Mouse (Mus musculus): ENCODE measurements around the gene Prrc2a. TPM values are rescaled to one million over a fixed set of nuclear protein-coding genes. Genes with fewer than 3 reads are reported as not detected.

Prrc2a gene
- polyA plus RNA-seq, 1 experiment: 352 TPM

DNA sequence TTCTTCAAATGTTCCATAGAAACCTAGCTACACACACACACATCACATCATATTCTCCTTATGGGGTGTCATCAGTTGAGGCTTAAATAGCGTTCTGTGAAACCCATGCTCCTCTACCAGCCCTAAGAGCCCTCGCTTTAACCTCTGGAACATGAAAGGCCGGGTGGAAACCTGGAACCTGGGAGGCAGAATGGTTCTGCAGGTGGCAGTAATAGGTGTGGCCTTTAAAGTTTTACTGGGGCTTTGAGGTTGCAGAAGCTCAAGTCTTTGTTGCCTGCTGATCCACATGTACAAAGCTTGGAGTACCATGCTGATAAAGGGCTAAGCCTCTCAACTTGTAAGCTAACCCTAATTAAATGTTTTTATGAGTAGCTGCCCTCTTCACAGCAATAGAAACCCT lies 17.3 kb downstream of the Prrc2a start:
- WGBS: 54% methylated on average over 3 of the region's 3 CpGs
- TF ChIP-seq POLR2A (IDR thresholded peaks at IDR 0.05; ENCODE audit: low read depth, low read length): no peak
- TF ChIP-seq CTCF (IDR thresholded peaks at IDR 0.05; ENCODE audit: extremely low read depth, insufficient read length, insufficient replicate concordance, low read depth, low read length): no peak
- H3K4me3 ChIP-seq (ENCODE audit: low read depth, low read length): no peak overlapping the region
- no peak overlapping the region for H3K27ac ChIP-seq (ENCODE audit: insufficient read depth, low read depth, low read length)
- H3K4me1 ChIP-seq (ENCODE audit: control insufficient read depth, insufficient read depth, insufficient read length, low read length): no peaks in the 10 kb centered on the region
- H3K27me3 ChIP-seq (ENCODE audit: control insufficient read depth, insufficient read depth, low read length): no peaks in the 10 kb centered on the region
- H3K36me3 ChIP-seq (ENCODE audit: control insufficient read depth, insufficient read depth, low read length): peaks cover 89% of the 10 kb centered on the region

DNA sequence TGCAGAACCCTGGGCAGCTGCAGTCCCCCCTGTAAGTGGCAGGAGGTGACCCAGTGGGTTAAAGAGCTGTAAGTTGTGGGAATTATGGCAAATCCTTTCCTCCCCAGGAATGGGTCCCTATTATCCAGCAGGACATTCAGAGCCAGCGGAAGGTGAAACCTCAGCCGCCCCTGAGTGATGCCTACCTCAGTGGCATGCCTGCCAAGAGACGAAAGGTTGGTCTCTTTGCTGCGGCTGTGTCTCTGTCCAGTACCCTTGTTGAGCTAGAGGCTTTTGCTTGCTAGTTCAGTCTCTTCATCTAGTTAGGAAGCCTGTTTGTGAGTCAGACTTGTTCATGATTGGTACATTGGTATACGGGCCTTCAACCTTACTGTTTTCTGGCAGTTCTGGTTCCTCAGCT lies 18.6 kb downstream of the Prrc2a start:
- Histone ChIP-seq H3K4me3 (ENCODE audit: low read depth, low read length) (no peak overlapping the region), H3K27ac (ENCODE audit: insufficient read depth, low read depth, low read length) (no peak overlapping the region), H3K27me3 (ENCODE audit: control insufficient read depth, insufficient read depth, low read length) (no peaks in the 10 kb centered on the region), H3K36me3 (ENCODE audit: control insufficient read depth, insufficient read depth, low read length) (peaks cover 90% of the 10 kb centered on the region), H3K4me1 (ENCODE audit: control insufficient read depth, insufficient read depth, insufficient read length, low read length) (no peaks in the 10 kb centered on the region)
- 80% methylated on average over 5 of the region's 5 CpGs for WGBS
- TF ChIP-seq CTCF (IDR thresholded peaks at IDR 0.05; ENCODE audit: extremely low read depth, insufficient read length, insufficient replicate concordance, low read depth, low read length): no peak
- TF ChIP-seq POLR2A (IDR thresholded peaks at IDR 0.05; ENCODE audit: low read depth, low read length): no peak

DNA sequence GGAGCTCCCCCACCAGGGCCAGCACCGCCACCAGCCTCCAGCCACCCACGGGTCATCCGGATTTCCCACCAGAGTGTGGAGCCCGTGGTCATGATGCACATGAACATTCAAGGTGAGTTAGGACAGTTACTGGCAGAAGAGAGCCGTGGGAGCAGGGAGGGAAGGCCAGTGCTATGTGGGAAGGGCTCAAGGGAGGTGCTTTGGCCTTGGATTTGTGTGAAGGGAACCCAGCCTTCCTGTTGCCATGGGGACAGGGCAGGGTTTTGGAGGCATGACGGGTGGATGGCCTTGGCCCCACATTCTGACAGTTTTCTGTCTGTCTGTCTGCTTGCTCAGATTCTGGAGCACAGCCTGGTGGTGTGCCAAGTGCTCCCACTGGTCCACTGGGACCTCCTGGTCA lies 22.7 kb downstream of the Prrc2a start:
- peaks cover 83% of the 10 kb centered on the region for H3K36me3 ChIP-seq (ENCODE audit: control insufficient read depth, insufficient read depth, low read length)
- no peaks in the 10 kb centered on the region for H3K27me3 ChIP-seq (ENCODE audit: control insufficient read depth, insufficient read depth, low read length)
- 83% methylated on average over 6 of the region's 6 CpGs for WGBS
- H3K4me3 ChIP-seq (ENCODE audit: low read depth, low read length): no peak overlapping the region
- H3K4me1 ChIP-seq (ENCODE audit: control insufficient read depth, insufficient read depth, insufficient read length, low read length): 0 out of 2 replicates have a peak, but pooled peaks cover 2% of the 10 kb centered on the region
- no peak for TF ChIP-seq POLR2A (IDR thresholded peaks at IDR 0.05; ENCODE audit: low read depth, low read length)
- TF ChIP-seq CTCF (IDR thresholded peaks at IDR 0.05; ENCODE audit: extremely low read depth, insufficient read length, insufficient replicate concordance, low read depth, low read length): no peak
- no peak overlapping the region for H3K27ac ChIP-seq (ENCODE audit: insufficient read depth, low read depth, low read length)

DNA sequence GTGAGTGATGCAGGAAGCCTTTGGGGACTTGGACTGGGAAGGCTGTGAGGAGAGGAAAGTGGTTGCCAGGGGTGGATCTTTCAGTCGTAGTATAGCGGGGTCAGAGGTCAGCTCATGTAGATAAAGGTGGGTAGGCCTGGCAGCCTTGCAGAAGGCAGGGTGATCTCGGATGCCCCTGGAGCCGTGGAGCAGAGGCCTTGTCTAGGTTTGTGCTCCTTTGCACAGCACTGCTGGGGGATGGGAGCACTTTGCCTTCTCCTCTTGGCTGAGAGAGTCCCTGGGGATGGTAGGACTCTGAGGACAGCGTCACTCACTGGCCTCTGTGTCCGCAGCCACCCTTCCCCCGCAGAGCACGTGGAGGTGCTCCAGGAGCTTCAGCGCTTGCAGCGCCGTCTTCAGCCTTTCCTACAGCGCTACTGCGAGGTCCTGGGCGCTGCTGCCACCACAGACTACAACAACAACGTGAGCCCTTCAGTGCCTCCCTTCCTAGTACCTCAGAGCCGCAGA lies 24.2 kb downstream of the Prrc2a start:
- Histone ChIP-seq H3K4me3 (ENCODE audit: low read depth, low read length) (no peak overlapping the region), H3K36me3 (ENCODE audit: control insufficient read depth, insufficient read depth, low read length) (peaks cover 68% of the 10 kb centered on the region), H3K27ac (ENCODE audit: insufficient read depth, low read depth, low read length) (no peak overlapping the region), H3K4me1 (ENCODE audit: control insufficient read depth, insufficient read depth, insufficient read length, low read length) (peaks cover 4% of the 10 kb centered on the region; the same call in 1 of the 2 replicates), H3K27me3 (ENCODE audit: control insufficient read depth, insufficient read depth, low read length) (no peaks in the 10 kb centered on the region)
- 73% methylated on average over 16 of the region's 16 CpGs for WGBS
- TF ChIP-seq CTCF (IDR thresholded peaks at IDR 0.05; ENCODE audit: extremely low read depth, insufficient read length, insufficient replicate concordance, low read depth, low read length) (no peak), POLR2A (IDR thresholded peaks at IDR 0.05; ENCODE audit: low read depth, low read length) (no peak)

DNA sequence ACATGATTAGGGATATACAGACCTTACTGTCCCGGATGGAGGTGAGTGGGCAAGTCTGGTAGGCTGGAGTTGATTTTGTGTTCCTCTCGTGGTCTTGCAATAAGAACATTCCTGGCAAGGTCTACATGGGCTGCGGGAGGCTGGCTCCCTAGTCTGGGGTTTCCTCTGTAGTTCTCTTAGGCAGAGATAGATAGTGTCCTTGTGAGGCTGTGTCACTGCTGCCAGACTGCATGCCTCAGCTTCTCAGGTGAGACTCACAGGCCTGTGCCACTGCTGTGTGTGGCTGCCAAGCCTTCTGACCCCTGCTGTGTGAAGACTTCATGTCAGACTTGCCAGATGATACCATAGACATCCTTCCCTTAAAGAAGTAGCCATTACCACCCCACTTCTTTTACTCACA lies 25.4 kb downstream of the Prrc2a start:
- H3K36me3 ChIP-seq (ENCODE audit: control insufficient read depth, insufficient read depth, low read length): peaks cover 56% of the 10 kb centered on the region
- TF ChIP-seq POLR2A (IDR thresholded peaks at IDR 0.05; ENCODE audit: low read depth, low read length) (no peak), CTCF (IDR thresholded peaks at IDR 0.05; ENCODE audit: extremely low read depth, insufficient read length, insufficient replicate concordance, low read depth, low read length) (no peak)
- H3K4me1 ChIP-seq (ENCODE audit: control insufficient read depth, insufficient read depth, insufficient read length, low read length): peaks cover 4% of the 10 kb centered on the region; the same call in 1 of the 2 replicates
- H3K27ac ChIP-seq (ENCODE audit: insufficient read depth, low read depth, low read length): no peak overlapping the region
- H3K27me3 ChIP-seq (ENCODE audit: control insufficient read depth, insufficient read depth, low read length): no peaks in the 10 kb centered on the region
- 89% methylated on average over 3 of the region's 3 CpGs for WGBS
- no peak overlapping the region for H3K4me3 ChIP-seq (ENCODE audit: low read depth, low read length)

DNA sequence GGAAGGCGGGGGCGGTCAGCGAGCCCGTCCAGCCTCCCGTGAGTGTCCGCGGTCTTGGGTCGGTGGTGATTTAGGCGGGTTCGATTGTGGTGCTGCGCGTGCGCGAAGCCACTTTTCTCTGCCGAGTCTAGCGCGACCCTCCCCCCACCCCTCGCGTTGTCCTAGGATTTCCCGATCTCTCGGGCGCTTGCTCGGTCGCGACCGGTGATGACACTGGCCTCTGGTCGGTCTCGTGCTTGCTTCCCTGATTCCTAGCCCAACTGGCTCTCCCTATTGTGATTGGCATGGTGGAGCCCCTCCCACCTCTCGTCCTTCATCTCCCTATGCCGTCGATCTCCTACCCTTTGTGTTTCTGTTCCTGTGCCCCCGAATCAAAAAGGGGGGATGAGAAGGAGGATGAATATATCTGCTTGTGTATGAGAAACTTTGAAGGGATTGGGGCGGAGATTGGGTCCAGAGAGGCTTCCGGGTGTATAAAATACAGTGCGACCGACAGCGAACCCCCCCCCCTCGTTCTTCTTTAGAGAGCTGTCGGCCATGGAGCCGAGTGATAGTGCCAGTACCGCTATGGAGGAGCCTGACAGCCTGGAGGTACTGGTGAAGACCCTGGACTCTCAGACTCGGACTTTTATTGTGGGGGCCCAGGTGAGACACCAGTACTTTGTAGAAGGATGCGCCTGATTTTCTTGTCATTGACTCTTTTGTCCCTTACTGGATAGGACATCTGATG lies 28.9 kb downstream of the Prrc2a start:
- WGBS: 1% methylated on average over 43 of the region's 43 CpGs

DNA sequence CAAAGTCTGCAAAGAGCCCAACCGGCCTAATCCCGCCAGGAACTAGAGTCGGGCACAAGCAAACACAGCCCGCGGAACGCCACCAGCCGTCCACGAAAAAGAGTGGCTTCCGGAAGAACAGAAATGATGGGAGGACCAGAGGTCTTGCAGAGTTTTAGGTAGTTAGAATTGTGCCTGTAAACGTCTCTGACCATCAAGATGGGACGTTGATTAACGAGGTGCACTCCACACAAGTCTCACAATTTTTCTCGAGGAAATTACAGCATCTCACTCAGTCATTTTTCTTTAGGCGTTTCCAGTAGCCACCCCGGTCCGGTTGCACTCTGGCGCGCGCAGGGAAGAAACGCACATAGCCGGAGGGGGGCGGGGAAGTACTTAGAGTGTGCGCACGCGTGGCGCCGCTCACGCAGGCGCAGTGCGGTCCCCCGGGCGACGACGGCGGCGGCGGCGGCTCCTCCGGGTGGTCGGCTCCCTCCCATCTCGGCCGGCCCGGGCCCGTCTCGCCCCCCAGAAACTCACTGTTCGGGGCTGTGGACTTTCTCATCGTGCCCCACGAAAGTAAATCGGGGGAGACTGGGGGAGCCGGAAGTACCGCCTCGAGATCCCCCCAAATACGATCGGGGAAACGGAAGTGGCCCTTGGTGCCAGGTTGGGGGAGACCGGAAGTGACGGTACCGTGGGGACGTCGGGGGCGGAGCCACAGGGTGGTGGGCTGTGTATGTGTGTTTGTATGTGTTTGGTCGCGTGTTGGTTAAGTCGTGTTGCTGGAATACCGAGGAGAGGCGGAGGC lies 29.7 kb downstream of the Prrc2a start, which contains the start of gene Bag6:
Gene Bag6 (plus strand): TSS at position 378 of the 790 bp plus-strand sequence.
- WGBS: under 1% methylated on average over 66 of the region's 66 CpGs
- H3K4me3 ChIP-seq (ENCODE audit: low read depth, low read length): peak within 1 kb of the TSS; percentile 67

More for the DNA sequence above, 28.9 kb downstream of the Prrc2a start:
- H3K4me3 ChIP-seq (ENCODE audit: low read depth, low read length): peak overlapping the region; percentile 67
- H3K4me1 ChIP-seq (ENCODE audit: control insufficient read depth, insufficient read depth, insufficient read length, low read length): peaks cover 4% of the 10 kb centered on the region; the same call in 1 of the 2 replicates
- H3K36me3 ChIP-seq (ENCODE audit: control insufficient read depth, insufficient read depth, low read length): peaks cover 25% of the 10 kb centered on the region
- H3K27me3 ChIP-seq (ENCODE audit: control insufficient read depth, insufficient read depth, low read length): no peaks in the 10 kb centered on the region
- TF ChIP-seq POLR2A (IDR thresholded peaks at IDR 0.05; ENCODE audit: low read depth, low read length) (0 out of 2 replicates have a peak, but pooled peaks have one; percentile 5), CTCF (IDR thresholded peaks at IDR 0.05; ENCODE audit: extremely low read depth, insufficient read length, insufficient replicate concordance, low read depth, low read length) (no peak)
- peak overlapping the region; percentile 95 for H3K27ac ChIP-seq (ENCODE audit: insufficient read depth, low read depth, low read length)

More for the DNA sequence above, 29.7 kb downstream of the Prrc2a start, which contains the start of gene Bag6:
- no peaks in the 10 kb centered on the region for H3K27me3 ChIP-seq (ENCODE audit: control insufficient read depth, insufficient read depth, low read length)
- peaks cover 20% of the 10 kb centered on the region for H3K36me3 ChIP-seq (ENCODE audit: control insufficient read depth, insufficient read depth, low read length)
- TF ChIP-seq POLR2A (IDR thresholded peaks at IDR 0.05; ENCODE audit: low read depth, low read length) (peak; percentile 31), CTCF (IDR thresholded peaks at IDR 0.05; ENCODE audit: extremely low read depth, insufficient read length, insufficient replicate concordance, low read depth, low read length) (no peak)
- peak within 1 kb of the TSS; percentile 95 for H3K27ac ChIP-seq (ENCODE audit: insufficient read depth, low read depth, low read length)
- peaks cover 4% of the 10 kb centered on the region; the same call in 1 of the 2 replicates for H3K4me1 ChIP-seq (ENCODE audit: control insufficient read depth, insufficient read depth, insufficient read length, low read length)
